Mouse (Mus musculus): ENCODE measurements around the gene Acvr1.

Acvr1 gene

GRCm38 (mm10) chr2:58557045-58557845, 9.7 kb downstream of the Acvr1 start:
- DNase-seq (ENCODE audit: low spot score) = no peak

DNA sequence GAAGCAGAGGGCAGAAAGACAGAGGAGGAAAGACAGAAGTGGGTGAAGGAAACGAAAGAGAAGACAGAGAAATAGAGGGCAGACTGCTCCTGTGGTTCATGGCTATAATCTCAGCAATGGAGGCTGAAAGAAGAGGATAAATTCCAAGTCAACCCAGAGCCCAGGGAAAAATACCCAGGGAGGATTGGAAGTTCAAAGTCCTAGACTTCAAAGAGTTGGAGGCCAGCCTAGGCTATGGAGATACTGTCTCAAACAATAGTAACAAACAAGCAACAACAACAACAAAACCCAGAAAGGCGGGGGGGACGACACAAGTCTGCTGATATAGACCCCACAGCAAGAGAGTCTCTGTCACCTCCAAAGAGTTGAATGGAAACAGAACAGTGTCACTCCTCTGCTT, 14.7 kb downstream of the Acvr1 start:
- no peak for DNase-seq (ENCODE audit: low spot score)

GRCm38 (mm10) chr2:58551866-58552265, 15.1 kb downstream of the Acvr1 start:
- DNase-seq (ENCODE audit: low spot score) = no peak

DNA sequence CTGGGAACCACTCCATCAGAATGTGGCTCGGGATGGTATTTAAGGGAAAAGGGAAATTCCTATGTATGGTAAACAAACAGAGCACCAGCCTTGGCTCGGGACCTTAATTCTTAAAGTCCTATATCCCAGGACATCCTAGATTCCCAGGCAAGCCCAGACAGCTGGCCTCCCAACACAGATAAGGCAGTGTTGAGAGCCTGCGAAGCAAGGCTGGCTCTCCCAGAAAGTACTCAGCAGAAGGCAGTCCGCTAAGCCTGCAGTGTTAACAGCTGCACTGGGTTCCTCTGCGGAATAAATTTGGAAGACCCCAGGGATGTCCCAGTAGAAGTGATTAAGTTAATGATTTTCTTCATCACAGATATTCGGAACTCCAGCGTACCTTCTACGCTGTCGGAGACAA, 16.5 kb downstream of the Acvr1 start:
- no peak for DNase-seq (ENCODE audit: low spot score)

- DNase-seq (ENCODE audit: low spot score) = no peak
These were observed 17.0 kb downstream of the Acvr1 start for GRCm38 (mm10) chr2:58549960-58550359.

- no peak for DNase-seq (ENCODE audit: low spot score)
These were observed 18.0 kb downstream of the Acvr1 start for GRCm38 (mm10) chr2:58548943-58549342.

GRCm38 (mm10) chr2:58546264-58546663, 20.7 kb downstream of the Acvr1 start:
- DNase-seq (ENCODE audit: low spot score) = no peak

GRCm38 (mm10) chr2:58544368-58544767, 22.6 kb downstream of the Acvr1 start:
- no peak for DNase-seq (ENCODE audit: low spot score)

GRCm38 (mm10) chr2:58543252-58543651, 23.7 kb downstream of the Acvr1 start:
- DNase-seq (ENCODE audit: low spot score) = no peak

GRCm38 (mm10) chr2:58538196-58538595, 28.8 kb downstream of the Acvr1 start:
- no peak for DNase-seq (ENCODE audit: low spot score)

GRCm38 (mm10) chr2:58536796-58537195, 30.2 kb downstream of the Acvr1 start:
- DNase-seq (ENCODE audit: low spot score) = no peak

DNA sequence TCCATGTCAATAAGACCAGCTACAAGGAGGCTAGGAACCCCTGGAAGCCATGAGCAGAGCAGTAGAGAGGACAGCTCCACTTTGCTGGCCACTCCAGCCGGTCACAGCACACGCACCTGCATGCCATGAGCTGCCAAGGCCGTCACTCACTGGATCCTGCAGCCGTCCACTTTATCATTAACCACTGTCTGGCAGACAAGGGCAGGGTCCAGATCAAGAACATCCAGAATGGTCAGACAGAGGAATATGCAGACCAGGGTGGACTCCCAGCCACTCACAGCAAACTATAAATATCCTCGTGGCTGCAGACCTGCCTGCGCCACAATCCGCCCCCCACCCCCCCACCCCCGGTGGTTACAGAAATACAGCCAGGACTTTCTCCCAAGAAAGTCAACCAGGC, 31.7 kb downstream of the Acvr1 start:
- DNase-seq (ENCODE audit: low spot score) = no peak

DNA sequence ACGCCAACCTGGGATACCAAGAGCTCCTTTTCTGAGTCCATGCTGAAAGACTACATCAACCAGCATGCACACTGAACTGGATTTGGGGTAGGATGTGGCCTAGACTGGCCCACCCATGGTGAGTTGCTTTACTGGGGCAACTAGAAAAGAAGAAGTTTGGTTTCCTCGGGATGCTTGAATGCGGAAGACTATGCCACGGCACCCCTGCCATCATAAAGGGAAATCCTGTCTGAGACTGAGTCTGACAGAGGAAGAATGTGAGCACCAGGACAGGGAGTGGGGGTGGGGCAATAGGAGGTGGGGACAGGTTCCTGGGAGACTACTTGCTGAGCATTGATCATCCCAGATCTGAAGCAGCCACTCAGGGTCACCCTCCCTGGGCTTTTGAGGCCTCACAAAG, 32.6 kb downstream of the Acvr1 start:
- DNase-seq (ENCODE audit: low spot score) = peak; percentile 27

GRCm38 (mm10) chr2:58533521-58534001, 33.4 kb downstream of the Acvr1 start:
- peak; percentile 30 for DNase-seq (ENCODE audit: low spot score)

DNA sequence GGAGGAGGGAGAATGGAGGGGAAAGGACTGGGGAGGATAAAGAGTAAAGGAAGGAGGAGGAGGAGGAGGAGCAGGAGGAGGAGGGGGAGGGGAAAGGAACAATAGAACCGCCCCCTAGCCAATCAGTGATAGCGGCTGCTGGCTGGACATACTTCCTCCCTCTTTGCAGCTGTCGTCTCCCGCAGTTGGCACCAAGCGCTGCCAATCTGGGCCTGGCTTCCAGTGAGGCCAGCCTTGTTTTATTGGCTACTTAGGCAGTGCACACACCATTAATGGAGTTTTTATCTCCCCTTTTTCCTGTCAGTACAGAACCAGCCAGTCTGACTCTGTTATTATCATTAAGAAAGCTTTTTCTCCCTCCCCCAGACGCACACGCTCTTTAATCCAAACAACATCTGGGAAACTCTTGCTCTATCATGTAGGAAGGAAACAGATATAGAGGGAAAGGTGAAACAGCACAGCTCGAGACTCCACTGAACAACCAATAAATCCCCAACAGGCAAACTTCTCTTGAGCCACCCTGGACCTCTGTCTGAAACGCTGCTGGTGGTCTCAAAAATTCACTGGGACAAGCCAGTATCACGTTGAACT, 34.6 kb downstream of the Acvr1 start:
- peak; percentile 81 for DNase-seq (ENCODE audit: low spot score)

- DNase-seq (ENCODE audit: low spot score) = no peak
These were observed 36.4 kb downstream of the Acvr1 start for GRCm38 (mm10) chr2:58530521-58530920.

DNA sequence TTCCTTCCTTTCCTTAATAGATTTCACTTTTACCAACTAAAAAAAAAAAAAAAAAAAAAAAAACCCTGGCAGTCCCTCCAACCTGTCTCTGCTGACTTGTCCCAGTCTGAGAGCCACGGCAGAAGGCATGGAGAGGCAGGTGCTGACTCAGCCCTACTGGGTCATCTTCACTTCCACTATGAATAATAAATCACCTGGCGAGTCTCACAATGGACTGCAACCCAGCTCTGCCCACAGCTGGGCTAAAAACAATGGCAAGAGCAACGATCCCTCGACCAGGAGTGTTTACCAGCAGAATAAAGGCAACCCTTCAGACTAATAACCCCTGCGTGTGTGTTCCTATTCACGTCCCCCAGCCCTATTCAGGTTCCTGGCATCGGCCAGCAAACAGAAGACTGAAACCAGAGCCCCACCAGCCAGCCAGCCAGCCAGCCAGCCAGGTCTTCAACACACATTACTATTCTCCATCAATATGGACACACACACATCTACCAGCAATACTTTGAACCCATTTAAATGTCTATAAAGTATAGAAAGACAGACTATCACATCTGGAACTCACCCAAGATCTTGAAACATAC, 37.0 kb downstream of the Acvr1 start:
- no peak for DNase-seq (ENCODE audit: low spot score)

DNA sequence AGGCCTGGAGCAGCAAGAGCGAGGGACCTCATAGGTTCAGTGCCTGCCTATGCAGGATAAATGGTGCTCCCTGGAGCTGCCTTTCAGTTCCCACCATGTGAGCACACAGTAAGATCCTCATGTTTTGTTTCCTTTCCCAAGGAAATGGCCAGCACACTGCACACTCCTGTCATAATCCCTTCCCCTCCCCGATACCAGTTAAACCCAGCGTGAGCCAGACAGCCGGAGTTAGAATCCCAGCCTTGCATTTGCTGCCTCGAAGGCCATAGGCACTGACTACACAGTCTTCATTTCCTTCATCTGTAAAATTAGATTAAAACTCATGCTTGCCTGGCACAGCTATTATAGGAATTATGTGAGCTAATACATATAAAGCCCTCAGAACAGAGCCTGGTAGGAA, 37.6 kb downstream of the Acvr1 start:
- no peak for DNase-seq (ENCODE audit: low spot score)

- no peak for DNase-seq (ENCODE audit: low spot score)
These were observed 39.2 kb downstream of the Acvr1 start for GRCm38 (mm10) chr2:58527786-58528185.

DNA sequence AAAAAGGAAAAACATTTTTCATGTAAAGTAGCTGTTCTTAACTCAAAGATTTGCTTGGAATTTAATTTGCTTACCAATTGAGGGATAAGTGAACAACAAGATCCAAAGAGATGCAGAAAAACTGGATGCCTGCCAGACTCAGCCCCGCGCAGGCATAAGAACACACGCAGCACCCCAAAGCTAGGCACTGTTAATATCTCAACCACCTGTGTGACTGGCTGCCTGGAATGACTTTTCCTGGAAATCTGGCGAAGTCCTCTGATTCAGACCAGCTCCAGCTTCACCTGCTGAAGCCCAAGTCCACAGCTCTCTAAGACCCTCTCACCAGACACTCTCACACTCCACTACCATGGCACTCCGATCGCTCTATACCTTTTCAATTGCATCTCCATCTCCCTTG, 42.6 kb downstream of the Acvr1 start:
- DNase-seq (ENCODE audit: low spot score) = no peak

- no peak for DNase-seq (ENCODE audit: low spot score)
These were observed 43.1 kb downstream of the Acvr1 start for GRCm38 (mm10) chr2:58523894-58524293.

- DNase-seq (ENCODE audit: low spot score) = no peak
These were observed 43.9 kb downstream of the Acvr1 start for GRCm38 (mm10) chr2:58523097-58523496.

- no peak for DNase-seq (ENCODE audit: low spot score)
These were observed 45.3 kb downstream of the Acvr1 start for GRCm38 (mm10) chr2:58521621-58522020.
